Mouse (Mus musculus): Measurements from ENCODE around the gene R3hdml. TPM values are rescaled to one million over a fixed set of nuclear protein-coding genes. Genes with fewer than 3 reads are reported as not detected.

R3hdml gene
- polyA plus RNA-seq, 1 experiment from 2014 or later = 0.29 TPM

DNA sequence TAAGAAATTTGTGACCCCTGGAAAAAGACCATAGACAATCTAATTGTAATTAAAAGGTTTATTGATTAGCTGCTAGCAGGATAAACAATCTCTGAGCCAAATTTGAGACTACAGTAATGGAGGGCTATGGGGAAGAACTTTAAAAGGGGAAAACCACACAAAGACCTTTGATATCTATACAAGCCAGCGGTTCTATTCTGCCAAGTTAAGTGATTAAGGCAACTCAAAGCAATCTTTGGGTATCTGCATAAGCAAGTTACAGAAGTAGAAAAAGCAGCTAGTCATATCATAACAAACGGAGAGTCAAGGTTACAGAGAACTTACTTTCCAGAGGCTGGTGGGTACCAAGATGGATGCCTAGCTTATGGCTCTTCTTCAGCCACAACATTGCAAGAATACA lies 35.4 kb downstream of the R3hdml start:
- Histone ChIP-seq H3K4me3 (replicated peaks; ENCODE audit: low read length) (no peak overlapping the region), H3K9me3 (ENCODE audit: control insufficient read depth, low read length) (no peaks in the 10 kb centered on the region), H3K9ac (no peak overlapping the region), H3K4me2 (replicated peaks) (no peak overlapping the region), H3K27ac (no peak overlapping the region), H3K4me1 (replicated peaks; ENCODE audit: control insufficient read depth, insufficient read depth, low read length) (no peaks in the 10 kb centered on the region), H3K36me3 (replicated peaks; ENCODE audit: control insufficient read depth, insufficient read depth) (no peaks in the 10 kb centered on the region), H3K27me3 (ENCODE audit: control insufficient read depth, insufficient read depth, low read length) (no peaks in the 10 kb centered on the region)
- DNase-seq (ENCODE audit: low spot score) (no peak), ATAC-seq (ENCODE audit: low FRiP score) (no peak)
- WGBS = 82% methylated on average over 2 of the region's 2 CpGs

GRCm38 (mm10) chr2:163530418-163530817 lies 38.3 kb downstream of the R3hdml start:
- H3K9me3 ChIP-seq (ENCODE audit: control insufficient read depth, low read length) = no peaks in the 10 kb centered on the region
- H3K27ac ChIP-seq = no peak overlapping the region
- no peak for DNase-seq (ENCODE audit: low spot score)
- no peaks in the 10 kb centered on the region for H3K4me1 ChIP-seq (replicated peaks; ENCODE audit: control insufficient read depth, insufficient read depth, low read length)
- H3K9ac ChIP-seq = no peak overlapping the region
- no peak for ATAC-seq (ENCODE audit: low FRiP score)
- H3K4me3 ChIP-seq (replicated peaks; ENCODE audit: low read length) = no peak overlapping the region
- 70% methylated on average over 8 of the region's 8 CpGs for WGBS
- H3K4me2 ChIP-seq (replicated peaks) = no peak overlapping the region
- no peaks in the 10 kb centered on the region for H3K36me3 ChIP-seq (replicated peaks; ENCODE audit: control insufficient read depth, insufficient read depth)
- H3K27me3 ChIP-seq (ENCODE audit: control insufficient read depth, insufficient read depth, low read length) = no peaks in the 10 kb centered on the region

DNA sequence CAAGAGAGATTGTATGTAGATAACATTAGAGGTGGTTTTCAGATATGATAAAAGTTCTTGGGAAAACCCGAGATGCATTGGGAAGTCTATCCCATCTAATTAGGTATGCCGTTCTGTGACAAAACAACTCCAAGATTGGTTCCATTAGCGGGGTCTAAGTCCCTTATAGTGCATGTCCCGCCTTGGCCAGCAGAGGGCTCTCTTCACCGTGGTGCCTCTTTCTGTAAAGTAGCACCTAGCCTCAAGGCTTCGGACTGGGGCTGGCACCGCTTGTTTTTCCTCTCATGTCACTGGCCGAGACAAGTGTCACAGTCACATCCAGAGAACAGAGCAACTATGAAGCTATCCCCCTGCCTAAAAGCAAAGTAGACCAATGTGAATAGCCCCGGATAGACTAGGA lies 39.8 kb downstream of the R3hdml start:
- no peak for ATAC-seq (ENCODE audit: low FRiP score)

GRCm38 (mm10) chr2:163533226-163533625 lies 41.1 kb downstream of the R3hdml start:
- H3K9me3 ChIP-seq (ENCODE audit: control insufficient read depth, low read length) = no peaks in the 10 kb centered on the region
- DNase-seq (ENCODE audit: low spot score) = no peak
- H3K9ac ChIP-seq = no peak overlapping the region
- no peak overlapping the region for H3K4me3 ChIP-seq (replicated peaks; ENCODE audit: low read length)
- H3K4me2 ChIP-seq (replicated peaks) = no peak overlapping the region
- no peak for ATAC-seq (ENCODE audit: low FRiP score)
- no peaks in the 10 kb centered on the region for H3K27me3 ChIP-seq (ENCODE audit: control insufficient read depth, insufficient read depth, low read length)
- H3K36me3 ChIP-seq (replicated peaks; ENCODE audit: control insufficient read depth, insufficient read depth) = no peaks in the 10 kb centered on the region
- no peak overlapping the region for H3K27ac ChIP-seq
- no peaks in the 10 kb centered on the region for H3K4me1 ChIP-seq (replicated peaks; ENCODE audit: control insufficient read depth, insufficient read depth, low read length)
- 85% methylated on average over 9 of the region's 9 CpGs for WGBS

More for the DNA sequence above, 39.8 kb downstream of the R3hdml start:
- Histone ChIP-seq H3K27me3 (ENCODE audit: control insufficient read depth, insufficient read depth, low read length) (no peaks in the 10 kb centered on the region), H3K9me3 (ENCODE audit: control insufficient read depth, low read length) (no peaks in the 10 kb centered on the region), H3K27ac (no peak overlapping the region), H3K4me2 (replicated peaks) (no peak overlapping the region), H3K36me3 (replicated peaks; ENCODE audit: control insufficient read depth, insufficient read depth) (no peaks in the 10 kb centered on the region), H3K9ac (no peak overlapping the region), H3K4me1 (replicated peaks; ENCODE audit: control insufficient read depth, insufficient read depth, low read length) (no peaks in the 10 kb centered on the region), H3K4me3 (replicated peaks; ENCODE audit: low read length) (no peak overlapping the region)
- 13% methylated on average over 9 of the region's 9 CpGs for WGBS
- DNase-seq (ENCODE audit: low spot score) = peak; percentile 86

GRCm38 (mm10) chr2:163534958-163535524 lies 42.9 kb downstream of the R3hdml start:
- peak; percentile 99 for DNase-seq (ENCODE audit: low spot score)
- no peaks in the 10 kb centered on the region for H3K4me1 ChIP-seq (replicated peaks; ENCODE audit: control insufficient read depth, insufficient read depth, low read length)
- H3K36me3 ChIP-seq (replicated peaks; ENCODE audit: control insufficient read depth, insufficient read depth) = no peaks in the 10 kb centered on the region
- H3K27me3 ChIP-seq (ENCODE audit: control insufficient read depth, insufficient read depth, low read length) = no peaks in the 10 kb centered on the region
- WGBS = 13% methylated on average over 22 of the region's 22 CpGs
- peak overlapping the region; percentile 54 for H3K9ac ChIP-seq
- peak overlapping the region; percentile 18; the same call in 1 of the 2 replicates for H3K4me3 ChIP-seq (replicated peaks; ENCODE audit: low read length)
- H3K4me2 ChIP-seq (replicated peaks) = peak overlapping the region; percentile 57
- no peaks in the 10 kb centered on the region for H3K9me3 ChIP-seq (ENCODE audit: control insufficient read depth, low read length)
- ATAC-seq (ENCODE audit: low FRiP score) = peak; percentile 69; the same call in 1 of the 2 replicates
- H3K27ac ChIP-seq = no peak overlapping the region

DNA sequence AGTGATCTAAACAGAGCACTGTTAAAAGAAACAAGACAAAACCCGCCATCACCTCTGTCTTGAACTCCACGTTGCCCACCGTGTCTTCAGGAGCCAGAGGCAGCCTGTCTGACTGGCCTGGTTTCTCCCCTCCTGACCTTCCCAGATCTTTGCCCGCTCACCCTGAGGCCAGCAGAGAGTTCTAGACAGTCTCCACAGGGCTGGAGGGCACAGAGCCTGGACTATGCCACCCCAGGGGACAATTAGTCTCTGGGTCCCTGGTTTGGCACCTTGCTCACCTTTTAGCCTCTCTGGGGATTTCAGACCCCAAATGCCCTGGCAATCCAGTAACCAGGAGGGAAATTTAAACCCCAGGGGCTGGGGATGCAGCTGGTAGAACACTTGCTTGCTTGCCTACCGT lies 45.3 kb downstream of the R3hdml start:
- Histone ChIP-seq H3K4me2 (replicated peaks) (no peak overlapping the region), H3K9ac (no peak overlapping the region)

GRCm38 (mm10) chr2:163538410-163538809 lies 46.3 kb downstream of the R3hdml start:
- DNase-seq (ENCODE audit: low spot score) (no peak), ATAC-seq (ENCODE audit: low FRiP score) (no peak)
- 86% methylated on average over 2 of the region's 2 CpGs for WGBS
- no peak overlapping the region for H3K27ac ChIP-seq
- no peak overlapping the region for H3K4me2 ChIP-seq (replicated peaks)
- H3K9me3 ChIP-seq (ENCODE audit: control insufficient read depth, low read length) = no peaks in the 10 kb centered on the region
- H3K36me3 ChIP-seq (replicated peaks; ENCODE audit: control insufficient read depth, insufficient read depth) = no peaks in the 10 kb centered on the region
- H3K9ac ChIP-seq = no peak overlapping the region
- H3K4me3 ChIP-seq (replicated peaks; ENCODE audit: low read length) = no peak overlapping the region
- no peaks in the 10 kb centered on the region for H3K27me3 ChIP-seq (ENCODE audit: control insufficient read depth, insufficient read depth, low read length)
- H3K4me1 ChIP-seq (replicated peaks; ENCODE audit: control insufficient read depth, insufficient read depth, low read length) = no peaks in the 10 kb centered on the region

More for the DNA sequence above, 45.3 kb downstream of the R3hdml start:
- no peak overlapping the region for H3K27ac ChIP-seq
- WGBS = 88% methylated on average over 5 of the region's 5 CpGs
- H3K4me3 ChIP-seq (replicated peaks; ENCODE audit: low read length) = no peak overlapping the region
- no peak for ATAC-seq (ENCODE audit: low FRiP score)
- no peaks in the 10 kb centered on the region for H3K27me3 ChIP-seq (ENCODE audit: control insufficient read depth, insufficient read depth, low read length)
- no peaks in the 10 kb centered on the region for H3K4me1 ChIP-seq (replicated peaks; ENCODE audit: control insufficient read depth, insufficient read depth, low read length)
- H3K36me3 ChIP-seq (replicated peaks; ENCODE audit: control insufficient read depth, insufficient read depth) = no peaks in the 10 kb centered on the region
- H3K9me3 ChIP-seq (ENCODE audit: control insufficient read depth, low read length) = no peaks in the 10 kb centered on the region
- DNase-seq (ENCODE audit: low spot score) = no peak

- DNase-seq (ENCODE audit: low spot score) (no peak), ATAC-seq (ENCODE audit: low FRiP score) (no peak)
- WGBS = 89% methylated on average over 13 of the region's 13 CpGs
- H3K9ac ChIP-seq = no peak overlapping the region
- H3K9me3 ChIP-seq (ENCODE audit: control insufficient read depth, low read length) = no peaks in the 10 kb centered on the region
- H3K4me1 ChIP-seq (replicated peaks; ENCODE audit: control insufficient read depth, insufficient read depth, low read length) = no peaks in the 10 kb centered on the region
- H3K4me2 ChIP-seq (replicated peaks) = no peak overlapping the region
- no peak overlapping the region for H3K4me3 ChIP-seq (replicated peaks; ENCODE audit: low read length)
- H3K27me3 ChIP-seq (ENCODE audit: control insufficient read depth, insufficient read depth, low read length) = no peaks in the 10 kb centered on the region
- H3K36me3 ChIP-seq (replicated peaks; ENCODE audit: control insufficient read depth, insufficient read depth) = no peaks in the 10 kb centered on the region
- no peak overlapping the region for H3K27ac ChIP-seq
Measured at GRCm38 (mm10) chr2:163539321-163540040, 47.4 kb downstream of the R3hdml start.

DNA sequence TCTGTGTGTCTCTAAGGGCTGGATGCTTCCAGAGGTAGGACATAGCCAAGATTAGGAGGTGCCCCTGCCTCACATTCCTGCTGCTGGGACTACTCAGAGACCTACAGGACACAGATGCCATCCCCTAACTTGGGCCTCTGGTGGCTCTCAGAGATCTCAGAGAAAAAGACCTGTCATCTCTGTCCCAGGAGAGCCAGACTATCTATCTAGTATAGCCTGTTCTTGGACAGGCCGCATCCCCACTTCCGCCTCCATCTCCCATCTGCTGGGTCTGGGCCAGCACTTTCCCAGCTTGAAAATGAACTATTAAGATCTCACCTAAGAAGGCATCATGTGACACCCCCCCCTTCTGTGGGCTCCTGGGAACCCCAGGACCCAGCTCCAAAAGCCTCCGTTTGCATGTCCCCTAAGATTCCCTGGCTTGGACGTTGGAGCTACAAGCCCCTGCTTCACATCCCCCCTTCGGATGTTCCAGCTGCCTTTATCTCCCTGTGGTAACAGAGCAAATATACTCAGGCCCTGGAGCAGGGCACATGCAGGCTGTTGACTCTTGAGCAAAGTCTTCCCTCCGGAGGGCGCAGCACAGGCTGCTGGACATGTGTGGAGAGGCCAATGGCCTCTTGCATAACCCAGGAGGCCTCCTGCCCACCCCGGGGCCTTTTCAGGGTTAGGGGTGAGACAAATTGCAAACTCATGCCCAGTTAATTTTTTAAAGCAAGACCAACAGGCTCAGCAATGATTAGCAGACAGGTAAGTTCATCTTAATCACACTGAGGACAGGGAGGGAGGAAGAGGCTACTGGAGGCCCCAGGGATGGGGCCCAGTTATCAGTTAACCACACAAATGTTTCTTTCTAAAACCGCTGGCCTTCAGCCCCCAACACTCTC lies 48.4 kb downstream of the R3hdml start:
- no peaks in the 10 kb centered on the region for H3K9me3 ChIP-seq (ENCODE audit: control insufficient read depth, low read length)
- H3K4me3 ChIP-seq (replicated peaks; ENCODE audit: low read length) = no peak overlapping the region
- 81% methylated on average over 9 of the region's 9 CpGs for WGBS
- DNase-seq (ENCODE audit: low spot score) (no peak), ATAC-seq (ENCODE audit: low FRiP score) (no peak)
- no peaks in the 10 kb centered on the region for H3K36me3 ChIP-seq (replicated peaks; ENCODE audit: control insufficient read depth, insufficient read depth)
- no peak overlapping the region for H3K27ac ChIP-seq
- H3K9ac ChIP-seq = no peak overlapping the region
- no peak overlapping the region for H3K4me2 ChIP-seq (replicated peaks)
- no peaks in the 10 kb centered on the region for H3K4me1 ChIP-seq (replicated peaks; ENCODE audit: control insufficient read depth, insufficient read depth, low read length)
- H3K27me3 ChIP-seq (ENCODE audit: control insufficient read depth, insufficient read depth, low read length) = no peaks in the 10 kb centered on the region
